In the genomic region with DNA sequence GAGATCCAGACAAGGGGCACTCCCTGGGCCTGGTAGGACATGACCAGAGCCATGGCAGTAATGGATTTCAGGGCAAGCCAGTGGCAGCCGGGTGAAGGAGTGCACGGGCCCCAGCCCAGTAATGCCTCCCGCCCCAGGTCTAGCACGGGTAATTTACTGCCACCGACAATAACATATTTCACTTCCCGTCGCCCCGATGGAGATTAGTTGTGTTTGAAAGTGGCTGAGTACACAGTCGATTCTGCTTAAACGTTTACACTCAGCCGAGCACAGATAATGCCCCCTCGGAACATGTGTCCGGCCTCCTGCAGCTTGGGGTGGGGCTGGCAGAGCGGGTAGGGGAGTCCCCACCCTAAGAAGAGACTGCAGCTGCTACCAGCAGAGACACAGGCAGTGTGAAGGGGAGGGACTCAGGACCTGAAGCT, we compare ENCODE assay signal across 11 mouse cellular contexts. TPM values are rescaled to one million over a fixed set of nuclear protein-coding genes. Genes with fewer than 3 reads are reported as not detected.
A peak's percentile ranks its signal among the peaks of the same experiment; 100 is the strongest.
DNase-seq lines count a peak whose midpoint lies in the region; ATAC-seq and TF ChIP-seq lines count a peak whose summit lies in the region.
"Had no signal": no experiment of that assay in that cellular context is flagged by ENCODE, and none has a peak within 500 bp of the region (broad histone marks: within the 10 kb centered on the region; RNA-seq: fewer than 3 reads in every experiment).

No protein-coding gene starts in this region.

- H3K4me3 ChIP-seq in midbrain, embryonic 10.5 days = peak overlapping the region; percentile 20
- H3K4me3 ChIP-seq in midbrain, embryonic 15.5 days = no peak overlapping the region
- no peak overlapping the region for H3K4me3 ChIP-seq in intestine, postnatal 0 days (ENCODE audit: low read depth, low read length)
- no peak overlapping the region for H3K4me3 ChIP-seq in stomach, postnatal 0 days (ENCODE audit: low read depth, low read length)
- no peak overlapping the region for H3K4me3 ChIP-seq in liver, postnatal 0 days (ENCODE audit: low read depth, low read length)
- H3K4me3 ChIP-seq: gastrocnemius, adult 2 months had no signal

- H3K27ac ChIP-seq in midbrain, embryonic 10.5 days (replicated peaks) = peak overlapping the region; percentile 69
- no peak overlapping the region for H3K27ac ChIP-seq in midbrain, embryonic 15.5 days
- no peak overlapping the region for H3K27ac ChIP-seq in intestine, postnatal 0 days (ENCODE audit: low read depth, low read length)
- no peak overlapping the region for H3K27ac ChIP-seq in stomach, postnatal 0 days (replicated peaks)
- no peak overlapping the region for H3K27ac ChIP-seq in liver, postnatal 0 days (ENCODE audit: low read depth)
- H3K27ac ChIP-seq: gastrocnemius, adult 2 months had no signal

- no peak overlapping the region for H3K4me2 ChIP-seq in midbrain, embryonic 15.5 days
- peak overlapping the region; percentile 25; the same call in 1 of the 2 replicates for H3K4me2 ChIP-seq in intestine, postnatal 0 days (replicated peaks; ENCODE audit: low read depth)
- H3K4me2 ChIP-seq in stomach, postnatal 0 days (replicated peaks; ENCODE audit: low read depth) = no peak overlapping the region
- H3K4me2 ChIP-seq in liver, postnatal 0 days (ENCODE audit: low read depth, low read length) = no peak overlapping the region

- no peak overlapping the region for H3K9ac ChIP-seq in midbrain, embryonic 15.5 days
- H3K9ac ChIP-seq in intestine, postnatal 0 days (ENCODE audit: low read depth, low read length) = no peak overlapping the region
- no peak overlapping the region for H3K9ac ChIP-seq in stomach, postnatal 0 days (ENCODE audit: low read length)
- H3K9ac ChIP-seq in liver, postnatal 0 days (replicated peaks) = no peak overlapping the region

- 6% methylated on average over 14 of the region's 14 CpGs for WGBS in midbrain, embryonic 10.5 days
- 9% methylated on average over 14 of the region's 14 CpGs for WGBS in midbrain, embryonic 15.5 days
- WGBS in intestine, postnatal 0 days = 7% methylated on average over 14 of the region's 14 CpGs
- WGBS in stomach, postnatal 0 days = 6% methylated on average over 14 of the region's 14 CpGs
- WGBS in liver, postnatal 0 days (ENCODE audit: insufficient replicate concordance) = 16% methylated on average over 14 of the region's 14 CpGs

- no peak for ATAC-seq in midbrain, embryonic 15.5 days (replicated peaks)
- peak; percentile 53; the same call in 1 of the 2 replicates for ATAC-seq in intestine, postnatal 0 days
- peak; percentile 72 for ATAC-seq in stomach, postnatal 0 days (ENCODE audit: low FRiP score, low TSS enrichment)
- no peak for ATAC-seq in liver, postnatal 0 days

- no peak for TF ChIP-seq EP300 in stomach, postnatal 0 days (optimal IDR thresholded peaks at IDR 0.05)
- TF ChIP-seq EP300 in liver, postnatal 0 days (IDR thresholded peaks at IDR 0.05; ENCODE audit: low read depth) = no peak

- DNase-seq in midbrain, embryonic 10.5 days (ENCODE audit: low spot score) = peak; percentile 34
- DNase-seq in embryo, embryonic 10.5 days (ENCODE audit: low spot score) = peak; percentile 68
- DNase-seq in stomach, postnatal 0 days (ENCODE audit: low spot score) = peak; percentile 76
- no peak for DNase-seq in frontal cortex, postnatal 10 days (ENCODE audit: low spot score in 2 of 2)
- DNase-seq in urinary bladder, adult 2 months (ENCODE audit: low spot score) = no peak
- no peak for DNase-seq in liver, postnatal 0 days
- DNase-seq: cerebellum, adult 11 months; gastrocnemius, adult 2 months; kidney, postnatal 14 days had no signal

- peaks cover 23% of the 10 kb centered on the region for H3K4me1 ChIP-seq in midbrain, embryonic 10.5 days
- H3K4me1 ChIP-seq in midbrain, embryonic 15.5 days = peaks cover 5% of the 10 kb centered on the region
- no peaks in the 10 kb centered on the region for H3K4me1 ChIP-seq in intestine, postnatal 0 days (replicated peaks; ENCODE audit: control insufficient read depth, insufficient read depth, low read length)
- H3K4me1 ChIP-seq in stomach, postnatal 0 days (replicated peaks; ENCODE audit: control insufficient read depth, insufficient read depth) = no peaks in the 10 kb centered on the region
- no peaks in the 10 kb centered on the region for H3K4me1 ChIP-seq in liver, postnatal 0 days (ENCODE audit: insufficient read depth)

- TF ChIP-seq CTCF in intestine, postnatal 0 days (IDR thresholded peaks at IDR 0.05; ENCODE audit: low read depth) = no peak
- TF ChIP-seq CTCF in stomach, postnatal 0 days (IDR thresholded peaks at IDR 0.05; ENCODE audit: low read depth) = no peak
- no peak for TF ChIP-seq CTCF in liver, postnatal 0 days (IDR thresholded peaks at IDR 0.05; ENCODE audit: low read depth)

- H3K27me3 ChIP-seq in midbrain, embryonic 10.5 days (ENCODE audit: low read depth, poor library complexity, severe bottlenecking) = peaks cover 16% of the 10 kb centered on the region; the same call in 1 of the 2 replicates
- H3K27me3 ChIP-seq in midbrain, embryonic 15.5 days (replicated peaks) = no peaks in the 10 kb centered on the region
- H3K27me3 ChIP-seq in intestine, postnatal 0 days (replicated peaks; ENCODE audit: control insufficient read depth, insufficient read depth, low read length) = peaks cover 3% of the 10 kb centered on the region; the same call in 1 of the 2 replicates
- no peaks in the 10 kb centered on the region for H3K27me3 ChIP-seq in stomach, postnatal 0 days (ENCODE audit: control insufficient read depth, insufficient read depth, low read length)
- 0 out of 2 replicates have a peak, but pooled peaks cover 5% of the 10 kb centered on the region for H3K27me3 ChIP-seq in liver, postnatal 0 days (ENCODE audit: insufficient read depth, low read length)

- H3K36me3 ChIP-seq in midbrain, embryonic 10.5 days = no peaks in the 10 kb centered on the region
- H3K36me3 ChIP-seq in midbrain, embryonic 15.5 days (replicated peaks) = no peaks in the 10 kb centered on the region
- H3K36me3 ChIP-seq in intestine, postnatal 0 days (ENCODE audit: control insufficient read depth, insufficient read depth) = no peaks in the 10 kb centered on the region
- H3K36me3 ChIP-seq in stomach, postnatal 0 days (ENCODE audit: control insufficient read depth, insufficient read depth, low read length) = no peaks in the 10 kb centered on the region
- no peaks in the 10 kb centered on the region for H3K36me3 ChIP-seq in liver, postnatal 0 days (replicated peaks; ENCODE audit: insufficient read depth, low read length)

- H3K9me3 ChIP-seq in midbrain, embryonic 10.5 days (replicated peaks) = no peaks in the 10 kb centered on the region
- H3K9me3 ChIP-seq in midbrain, embryonic 15.5 days = no peaks in the 10 kb centered on the region
- no peaks in the 10 kb centered on the region for H3K9me3 ChIP-seq in intestine, postnatal 0 days (ENCODE audit: control insufficient read depth)
- H3K9me3 ChIP-seq in stomach, postnatal 0 days (ENCODE audit: control insufficient read depth, low read length) = no peaks in the 10 kb centered on the region
- no peaks in the 10 kb centered on the region for H3K9me3 ChIP-seq in liver, postnatal 0 days (ENCODE audit: low read length)

RNA-seq across cellular contexts. Expression of a gene that starts 38.5 kb away (rescaled TPM):
- polyA plus RNA-seq in midbrain, embryonic 10.5 days (2016; fragmentation: Nextera tagmentation; extraction: Ambion mirVana) = 62.3 and 65.2 TPM in 2 replicates
- 63.8 and 69.7 TPM in 2 replicates for polyA plus RNA-seq in midbrain, embryonic 15.5 days (2015; fragmentation: Nextera tagmentation; extraction: Ambion mirVana)
- 13.8 and 14.4 TPM in 2 replicates for polyA plus RNA-seq in intestine, postnatal 0 days (2015; fragmentation: Nextera tagmentation; extraction: Ambion mirVana)
- 60.1 and 64.4 TPM in 2 replicates for polyA plus RNA-seq in stomach, postnatal 0 days (2015; fragmentation: Nextera tagmentation; extraction: Ambion mirVana)
- 26.6 and 30.2 TPM in 2 replicates for polyA plus RNA-seq in urinary bladder, adult 2 months (2012; rRNA removed)
- 9.4 and 10.7 TPM in 2 replicates for polyA plus RNA-seq in liver, postnatal 0 days (2015; fragmentation: Nextera tagmentation; extraction: Ambion mirVana)

RNA-seq across cellular contexts. Expression of a gene that starts 38.7 kb away (rescaled TPM):
- polyA plus RNA-seq in midbrain, embryonic 10.5 days (2016; fragmentation: Nextera tagmentation; extraction: Ambion mirVana) = 32.4 and 34.1 TPM in 2 replicates
- polyA plus RNA-seq in midbrain, embryonic 15.5 days (2015; fragmentation: Nextera tagmentation; extraction: Ambion mirVana) = 31.6 and 32.8 TPM in 2 replicates
- 7.3 and 8.0 TPM in 2 replicates for polyA plus RNA-seq in intestine, postnatal 0 days (2015; fragmentation: Nextera tagmentation; extraction: Ambion mirVana)
- 11.4 and 12.4 TPM in 2 replicates for polyA plus RNA-seq in stomach, postnatal 0 days (2015; fragmentation: Nextera tagmentation; extraction: Ambion mirVana)
- polyA plus RNA-seq in urinary bladder, adult 2 months (2012; rRNA removed) = 17.0 and 17.4 TPM in 2 replicates
- polyA plus RNA-seq in liver, postnatal 0 days (2015; fragmentation: Nextera tagmentation; extraction: Ambion mirVana) = 3.8 and 4.5 TPM in 2 replicates

Comparison
In these comparisons a context has a peak if more than half of its experiments do, and no peak if none do; other contexts are left out.
1. DNase-seq: peak in midbrain, embryonic 10.5 days (single experiment), embryo, embryonic 10.5 days (single experiment) and stomach, postnatal 0 days (single experiment); none in frontal cortex, postnatal 10 days (0 of 2), urinary bladder, adult 2 months (single experiment) and liver, postnatal 0 days (single experiment).
2. ATAC-seq: peak in intestine, postnatal 0 days (single experiment) and stomach, postnatal 0 days (single experiment); none in midbrain, embryonic 15.5 days (single experiment) and liver, postnatal 0 days (single experiment).